Mouse (Mus musculus): ENCODE data around the gene Iyd.

DNA sequence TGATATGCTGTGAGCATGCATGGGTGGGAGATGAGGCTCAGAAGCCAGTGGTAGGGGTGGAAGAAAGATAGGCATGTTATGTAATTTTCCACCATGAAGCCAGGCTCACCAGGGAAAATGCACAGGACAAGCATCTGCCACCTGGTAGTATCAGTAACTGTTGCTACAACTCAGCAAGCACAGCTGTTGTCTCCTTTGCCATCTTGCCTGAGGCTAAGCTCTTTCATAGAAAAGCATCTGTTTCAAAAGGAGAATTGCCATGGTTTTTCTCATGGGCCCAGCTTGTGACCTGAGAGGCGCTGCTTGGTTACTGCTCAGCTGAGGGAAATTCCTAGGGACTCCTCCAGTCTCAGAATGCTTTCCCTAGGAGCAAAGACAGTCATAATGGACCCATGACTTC is 3.7 kb upstream of the Iyd start:
- no peak for TF ChIP-seq MYOD1 (IDR thresholded peaks at IDR 0.05; ENCODE audit: control insufficient read depth, insufficient read length, low read depth)
- TF ChIP-seq CTCF (IDR thresholded peaks at IDR 0.05; ENCODE audit: control insufficient read depth, insufficient read depth, insufficient read length), result no peak

All from C2C12 (cell line).